Mouse (Mus musculus) mesoderm, embryonic 11.5 days (tissue): ENCODE data around the gene Dus2.
"Not testable (repeated sequence)": the region's sequence is repeated elsewhere in the genome, so short reads cannot be mapped to it uniquely, and the experiment has no call there.

Source experiments
- DNase-seq: peaks from one replicate; pipeline ENCODE4 v3.0.0-alpha.2; 2012; ENCODE audit warnings: low read depth, low spot score

The Dus2 gene

DNA sequence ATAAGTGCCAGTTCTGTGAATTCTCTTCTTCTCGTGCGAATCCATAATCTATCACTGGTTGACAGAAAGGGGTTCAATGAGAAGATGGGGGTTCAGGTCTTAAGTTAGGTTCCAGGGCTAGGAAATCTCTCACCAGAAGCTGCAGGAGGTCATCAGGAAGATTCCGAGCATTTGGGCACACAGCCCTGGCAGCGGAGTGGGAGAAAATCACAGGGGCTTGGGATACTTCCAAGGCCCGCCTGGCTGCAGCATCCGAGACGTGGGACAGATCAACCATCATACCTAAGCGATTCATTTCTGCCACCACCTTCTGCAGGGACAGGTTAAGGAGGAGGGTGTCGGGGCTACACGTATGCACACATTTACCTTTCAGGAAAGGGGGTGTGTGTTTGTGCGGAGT lies 2.6 kb upstream of the Dus2 start:
- no peak for DNase-seq

- no peak for DNase-seq
Observed at GRCm38 (mm10) chr8:105991546-105991945, 409 bp downstream of the Dus2 start.

GRCm38 (mm10) chr8:105992499-105992898 lies 1.4 kb downstream of the Dus2 start:
- DNase-seq: no peak

GRCm38 (mm10) chr8:105993226-105993625 lies 2.1 kb downstream of the Dus2 start:
- DNase-seq: no peak

DNA sequence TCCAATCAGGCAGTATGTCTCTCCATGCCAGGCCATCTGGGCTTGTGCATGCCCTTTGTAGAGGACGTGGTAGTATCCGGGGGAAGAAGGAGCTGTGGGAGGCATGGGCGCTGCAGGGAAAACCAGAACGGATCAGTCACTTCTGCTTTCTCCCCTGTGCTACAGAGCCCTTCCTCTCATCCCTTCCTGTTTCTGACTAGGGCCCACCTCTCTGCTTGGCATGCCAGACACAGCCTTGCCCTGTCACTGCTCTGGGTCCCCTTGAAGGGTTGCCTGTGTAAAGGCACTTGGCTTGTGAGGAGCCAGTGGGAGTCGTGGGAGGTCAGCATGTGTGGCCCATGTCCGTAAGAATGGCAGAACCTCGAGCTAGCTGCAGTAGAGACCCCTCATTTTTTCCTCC lies 5.2 kb downstream of the Dus2 start:
- no peak for DNase-seq

DNA sequence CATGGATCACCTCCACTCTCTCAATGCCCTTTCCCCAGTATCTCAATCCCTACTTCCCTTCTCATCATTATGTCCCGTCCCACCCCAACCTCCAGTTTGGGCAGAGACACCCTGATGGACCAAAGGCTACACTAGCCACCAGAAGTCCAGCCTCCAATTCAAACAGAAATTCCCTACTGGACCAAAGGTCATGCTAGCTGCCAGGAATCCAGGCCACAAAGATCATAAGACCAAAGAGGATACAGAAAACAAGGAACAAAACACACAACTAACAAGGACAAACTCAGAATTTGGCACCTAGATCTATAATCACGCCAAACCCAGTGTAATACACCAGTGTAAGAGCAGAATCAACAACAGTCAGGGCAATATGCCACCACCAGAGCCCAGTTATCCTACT lies 7.8 kb downstream of the Dus2 start:
- DNase-seq: no peak

DNA sequence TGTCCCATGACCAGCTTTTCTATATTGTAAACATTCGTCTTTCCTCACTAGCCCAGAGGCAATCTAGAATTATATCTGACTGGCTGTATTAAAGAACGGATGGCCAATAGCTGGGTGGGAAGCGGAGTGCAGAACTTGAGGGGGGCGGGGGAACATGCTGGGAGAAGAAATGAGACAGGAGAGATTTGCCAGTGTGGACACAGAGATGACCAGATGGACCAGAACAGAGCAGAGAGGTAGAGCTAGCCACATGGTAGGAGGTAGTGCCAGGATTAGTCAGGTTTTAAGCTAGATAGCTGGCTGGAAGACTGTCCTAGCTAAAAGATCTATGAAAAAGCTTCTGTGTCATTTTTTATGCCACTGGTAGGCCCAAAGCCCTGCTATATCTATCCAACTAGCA lies 10.8 kb downstream of the Dus2 start:
- no peak for DNase-seq

DNA sequence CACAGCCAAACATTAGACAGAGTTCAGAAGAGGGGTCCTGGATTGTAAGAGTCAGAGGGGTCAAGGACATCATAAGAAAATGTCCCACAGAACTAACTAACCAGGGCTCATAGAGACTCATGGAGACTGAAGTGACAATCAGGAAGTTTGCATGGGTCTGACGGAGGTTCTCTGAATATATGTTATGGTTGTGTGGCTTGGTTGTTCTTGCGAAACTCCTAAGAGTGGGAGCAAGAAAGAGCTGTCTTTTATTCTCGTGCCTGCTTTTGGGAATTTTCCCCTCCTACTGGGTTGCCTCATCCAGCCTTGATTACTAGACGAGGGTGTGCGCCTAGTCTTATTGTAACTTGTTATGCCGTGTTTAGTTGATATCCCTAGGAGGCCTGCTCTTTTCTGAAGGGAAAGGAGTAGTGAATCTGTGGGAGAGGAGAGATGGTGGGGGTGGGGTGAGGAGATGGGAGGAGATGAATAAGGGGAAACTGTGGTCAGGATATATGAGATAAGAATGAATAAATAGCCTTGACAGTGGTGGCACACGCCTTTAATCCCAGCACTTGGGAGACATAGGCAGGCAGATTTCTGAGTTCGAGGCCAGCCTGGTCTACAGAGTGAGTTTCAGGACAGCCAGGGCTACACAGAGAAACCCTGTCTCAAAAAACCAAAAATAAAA lies 13.5 kb downstream of the Dus2 start:
- no peak for DNase-seq

- no peak for DNase-seq
Observed at GRCm38 (mm10) chr8:106005875-106006274, 14.7 kb downstream of the Dus2 start, which contains the start of gene Dpep2nb. Dpep2nb (minus strand) TSS chr8:106005975.

DNA sequence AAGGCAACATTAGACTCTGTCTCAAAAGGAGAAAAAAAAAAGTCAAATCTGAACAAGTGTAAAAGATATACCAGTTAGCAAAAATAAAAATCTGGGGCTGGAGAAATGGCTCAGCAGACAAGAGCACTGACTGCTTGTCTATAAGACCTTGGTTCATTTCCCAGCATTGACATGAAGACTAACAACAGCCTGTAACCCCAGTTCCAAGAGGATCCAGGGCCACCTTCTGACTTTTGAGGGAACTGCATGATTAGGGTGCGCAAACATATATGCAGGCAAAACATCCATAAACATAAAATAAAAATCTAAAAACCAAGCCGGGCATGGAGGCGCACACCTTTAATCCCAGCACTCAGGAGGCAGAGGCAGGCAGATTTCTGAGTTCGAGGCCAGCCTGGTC lies 15.3 kb downstream of the Dus2 start:
- DNase-seq: no peak

DNA sequence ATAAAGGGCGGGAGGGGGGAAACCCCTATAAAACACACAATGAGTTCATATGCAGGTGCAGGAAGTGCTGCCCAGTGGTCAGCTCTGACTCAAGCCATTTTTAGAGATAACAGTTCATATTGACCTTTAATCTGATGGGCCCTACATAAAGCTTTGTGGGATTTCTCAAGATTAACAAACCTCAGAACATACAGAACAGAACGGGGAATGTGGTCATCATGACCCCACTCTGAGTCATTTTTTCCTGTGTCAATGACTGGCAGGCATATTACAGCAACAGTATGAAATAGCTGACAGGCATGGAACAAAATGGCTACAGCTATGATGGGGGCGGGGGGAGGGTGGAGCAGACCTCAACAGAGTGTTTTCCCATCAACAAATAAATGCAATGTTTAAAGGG lies 16.0 kb downstream of the Dus2 start:
- DNase-seq: no peak

- DNase-seq: not testable (repeated sequence)
Observed at GRCm38 (mm10) chr8:106007891-106008290, 16.8 kb downstream of the Dus2 start.

GRCm38 (mm10) chr8:106010748-106011642 lies 19.9 kb downstream of the Dus2 start:
- DNase-seq: peak; percentile 94

- no peak for DNase-seq
Observed at GRCm38 (mm10) chr8:106011643-106011986, 20.5 kb downstream of the Dus2 start, which contains the start of gene Ddx28. Ddx28 (minus strand) TSS chr8:106011882.

DNA sequence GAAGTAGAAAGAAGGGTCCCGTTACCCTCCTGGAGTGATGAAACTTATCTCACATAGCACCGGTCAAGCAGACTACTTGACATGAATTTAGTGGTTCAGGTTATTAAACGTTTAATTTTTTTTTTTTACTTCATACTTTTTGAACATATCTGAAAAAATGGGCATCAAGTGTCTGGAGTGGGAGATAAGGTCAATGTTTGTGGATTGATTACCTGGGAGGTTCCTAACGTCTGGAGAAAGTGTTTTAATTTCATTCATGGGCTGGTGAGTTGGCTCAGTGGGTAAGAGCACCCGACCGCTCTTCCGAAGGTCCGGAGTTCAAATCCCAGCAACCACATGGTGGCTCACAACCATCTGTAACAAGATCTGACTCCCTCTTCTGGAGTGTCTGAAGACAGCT lies 21.1 kb downstream of the Dus2 start:
- not testable (repeated sequence) for DNase-seq

- no peak for DNase-seq
Observed at GRCm38 (mm10) chr8:106016284-106016683, 25.1 kb downstream of the Dus2 start.

DNA sequence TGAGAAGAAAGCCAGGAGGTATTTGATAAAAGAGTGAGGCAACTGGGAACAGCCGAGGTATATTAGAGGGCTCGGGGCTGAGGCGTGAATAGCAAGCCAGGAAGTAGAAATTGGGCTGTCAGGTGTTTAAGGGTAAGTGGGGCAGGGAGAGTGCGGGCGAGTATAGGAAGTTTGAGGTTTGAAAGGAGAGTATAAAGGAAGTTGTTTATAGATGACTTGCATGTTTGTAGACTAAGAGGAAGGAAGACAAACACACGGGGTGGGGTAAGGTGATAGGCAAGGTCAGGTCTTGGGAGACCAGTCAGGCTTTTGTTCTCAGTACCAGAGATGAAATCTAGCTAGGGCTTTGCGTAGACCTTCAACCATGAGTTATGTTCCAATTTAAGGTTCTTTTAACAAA lies 26.0 kb downstream of the Dus2 start:
- DNase-seq: no peak

GRCm38 (mm10) chr8:106018039-106018438 lies 26.9 kb downstream of the Dus2 start:
- DNase-seq: no peak

DNA sequence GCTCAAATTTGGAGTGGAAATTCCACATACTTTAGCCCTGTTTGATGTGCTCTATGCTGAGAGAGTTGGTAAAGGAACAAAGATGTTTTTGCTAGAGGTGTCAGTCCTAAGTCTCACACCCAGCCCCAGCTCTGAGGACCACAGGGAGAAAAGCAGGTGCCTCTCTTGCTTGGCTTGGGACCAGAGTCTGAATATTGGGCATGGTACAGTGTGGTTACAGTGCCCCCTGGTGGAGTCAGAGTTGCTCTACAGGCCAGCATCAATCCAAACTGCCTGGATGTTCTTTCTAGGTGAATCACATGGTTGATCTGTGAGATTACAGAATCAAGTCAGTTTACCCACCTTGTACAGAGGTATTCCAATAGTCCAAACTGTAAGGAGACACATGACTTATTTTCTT lies 31.3 kb downstream of the Dus2 start:
- peak; percentile 79 for DNase-seq

DNA sequence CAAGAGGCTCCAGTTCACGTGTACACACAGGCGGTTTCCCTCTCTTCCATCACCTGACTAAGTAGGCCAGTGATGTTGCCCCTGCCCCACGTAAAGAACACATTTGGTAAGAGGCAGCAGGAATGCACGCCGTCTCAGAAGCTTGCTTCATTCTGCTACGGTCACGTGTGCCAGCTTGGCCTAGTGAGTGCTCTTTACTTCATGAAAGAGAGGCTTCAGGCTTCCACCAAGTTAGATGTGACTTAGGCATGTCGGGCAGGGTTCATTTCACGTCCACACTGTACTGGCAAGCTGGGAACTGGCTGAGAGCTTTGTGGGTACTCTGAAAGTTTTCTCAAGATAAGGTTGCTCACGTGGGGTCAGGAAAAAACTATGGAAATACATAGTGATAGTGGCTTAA lies 47.6 kb downstream of the Dus2 start:
- no peak for DNase-seq

DNA sequence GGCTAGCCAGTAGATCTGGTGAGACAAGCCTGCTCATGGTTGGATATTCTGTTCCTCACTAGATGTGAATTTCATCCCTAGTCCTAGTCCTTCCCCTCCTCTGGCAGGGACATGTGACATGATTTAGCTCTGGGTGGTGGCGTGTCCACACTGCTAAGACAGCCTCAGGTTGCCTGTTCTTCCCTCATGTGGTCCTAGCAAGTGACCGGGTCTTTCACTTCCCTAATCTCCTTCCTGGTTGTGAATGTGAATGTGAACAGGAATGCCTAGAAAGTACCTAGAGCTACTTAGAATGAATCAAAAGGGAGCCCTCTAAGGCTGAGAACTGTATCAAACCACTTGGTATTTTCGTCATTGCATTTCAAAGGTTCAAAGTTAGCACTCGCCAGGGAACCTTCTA lies 48.5 kb downstream of the Dus2 start:
- DNase-seq: no peak

DNA sequence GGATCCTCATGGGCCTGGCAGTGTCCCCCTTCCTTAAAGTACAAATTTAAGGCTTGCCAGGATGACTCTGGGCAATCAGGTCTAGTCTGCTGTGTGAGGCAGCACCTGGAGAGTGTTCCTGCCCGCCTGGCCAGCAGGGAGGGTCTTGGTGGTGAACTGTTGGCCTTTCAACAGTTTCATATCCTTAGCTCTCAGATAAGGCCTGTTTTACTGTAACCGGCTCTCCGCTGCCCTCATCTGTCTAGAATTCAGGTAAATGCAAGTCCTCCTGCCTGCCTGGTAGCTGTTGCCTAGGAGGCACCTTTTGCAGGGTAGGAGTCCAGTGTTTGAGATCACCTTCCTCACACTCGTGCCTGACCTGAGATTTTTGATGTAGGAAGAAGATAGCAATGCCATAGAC lies 49.1 kb downstream of the Dus2 start:
- no peak for DNase-seq

- no peak for DNase-seq
Observed at GRCm38 (mm10) chr8:106043055-106043454, 51.9 kb downstream of the Dus2 start.
